18 mouse cellular contexts compared by ENCODE assay signal in the genomic region with DNA sequence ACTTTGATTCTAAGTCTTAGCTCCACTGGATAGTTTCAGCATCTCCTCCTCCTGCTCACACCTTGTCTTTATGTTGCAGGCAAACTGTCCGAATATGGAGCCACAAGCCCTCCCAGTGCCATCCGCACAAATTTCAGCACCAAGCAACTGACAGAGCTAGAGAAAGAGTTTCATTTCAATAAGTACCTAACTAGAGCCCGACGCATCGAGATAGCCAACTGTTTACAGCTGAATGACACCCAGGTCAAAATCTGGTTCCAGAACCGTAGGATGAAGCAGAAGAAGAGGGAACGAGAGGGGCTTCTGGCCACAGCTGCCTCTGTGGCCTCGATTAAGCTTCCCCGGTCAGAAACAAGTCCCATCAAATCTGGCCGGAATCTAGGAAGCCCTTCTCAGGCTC. TPM values are rescaled to one million over a fixed set of nuclear protein-coding genes. Genes with fewer than 3 reads are reported as not detected.
DNase-seq lines count a peak whose midpoint lies in the region; ATAC-seq and TF ChIP-seq lines count a peak whose summit lies in the region.
"Had no signal": no experiment of that assay in that cellular context is flagged by ENCODE, and none has a peak within 500 bp of the region (broad histone marks: within the 10 kb centered on the region; RNA-seq: fewer than 3 reads in every experiment).

No protein-coding gene starts in this region.

- no peak overlapping the region for H3K9ac ChIP-seq in intestine, embryonic 15.5 days
- H3K9ac ChIP-seq in intestine, postnatal 0 days (ENCODE audit: low read depth, low read length): no peak overlapping the region
- H3K9ac ChIP-seq in ES-Bruce4 (ENCODE audit: low read depth, poor library complexity, severe bottlenecking): peak overlapping the region; percentile 36; the same call in 1 of the 2 replicates
- H3K9ac ChIP-seq in hindbrain, embryonic 15.5 days: no peak overlapping the region
- H3K9ac ChIP-seq: liver, postnatal 0 days; midbrain, embryonic 13.5 days had no signal

- H3K36me3 ChIP-seq in intestine, embryonic 15.5 days: no peaks in the 10 kb centered on the region
- no peaks in the 10 kb centered on the region for H3K36me3 ChIP-seq in intestine, postnatal 0 days (ENCODE audit: control insufficient read depth, insufficient read depth)
- H3K36me3 ChIP-seq in ES-Bruce4 (ENCODE audit: control insufficient read depth, insufficient read depth, low read length, poor library complexity, severe bottlenecking): no peaks in the 10 kb centered on the region
- no peaks in the 10 kb centered on the region for H3K36me3 ChIP-seq in hindbrain, embryonic 15.5 days
- H3K36me3 ChIP-seq: G1E; limb, embryonic 12.5 days; midbrain, embryonic 13.5 days had no signal

- no peak overlapping the region for H3K27ac ChIP-seq in intestine, embryonic 15.5 days
- H3K27ac ChIP-seq in intestine, postnatal 0 days (ENCODE audit: low read depth, low read length): no peak overlapping the region
- no peak overlapping the region for H3K27ac ChIP-seq in ES-Bruce4 (ENCODE audit: insufficient read depth, low read length)
- H3K27ac ChIP-seq in hindbrain, embryonic 15.5 days (replicated peaks): no peak overlapping the region
- H3K27ac ChIP-seq: heart, adult 2 months; limb, embryonic 12.5 days; midbrain, embryonic 13.5 days had no signal

- 49% methylated on average over 10 of the region's 10 CpGs for WGBS in intestine, embryonic 15.5 days
- WGBS in intestine, postnatal 0 days: 59% methylated on average over 10 of the region's 10 CpGs
- WGBS in hindbrain, embryonic 15.5 days: 59% methylated on average over 10 of the region's 10 CpGs

- no peak overlapping the region for H3K4me3 ChIP-seq in intestine, embryonic 15.5 days (replicated peaks)
- no peak overlapping the region for H3K4me3 ChIP-seq in intestine, postnatal 0 days (ENCODE audit: low read depth, low read length)
- H3K4me3 ChIP-seq in ES-Bruce4 (ENCODE audit: low read depth, low read length): no peak overlapping the region
- H3K4me3 ChIP-seq in hindbrain, embryonic 15.5 days: 0 out of 2 replicates have a peak overlapping the region, but pooled peaks have one; percentile 52
- H3K4me3 ChIP-seq: heart, adult 2 months had no signal

- peaks cover 55% of the 10 kb centered on the region for H3K27me3 ChIP-seq in intestine, embryonic 15.5 days (replicated peaks)
- H3K27me3 ChIP-seq in intestine, postnatal 0 days (replicated peaks; ENCODE audit: control insufficient read depth, insufficient read depth, low read length): peaks cover 69% of the 10 kb centered on the region
- peaks cover 34% of the 10 kb centered on the region for H3K27me3 ChIP-seq in ES-Bruce4 (ENCODE audit: control insufficient read depth, insufficient read depth, low read length, poor library complexity, severe bottlenecking)
- peaks cover 63% of the 10 kb centered on the region for H3K27me3 ChIP-seq in hindbrain, embryonic 15.5 days

- no peak for ATAC-seq in intestine, embryonic 15.5 days
- ATAC-seq in intestine, postnatal 0 days: no peak
- ATAC-seq in hindbrain, embryonic 15.5 days (ENCODE audit: low FRiP score, low read depth): no peak
- ATAC-seq: liver, postnatal 0 days had no signal

- no peak for TF ChIP-seq CTCF in intestine, postnatal 0 days (IDR thresholded peaks at IDR 0.05; ENCODE audit: low read depth)
- no peak for TF ChIP-seq CTCF in ES-Bruce4 (IDR thresholded peaks at IDR 0.05; ENCODE audit: low read depth, low read length)

- no peaks in the 10 kb centered on the region for H3K9me3 ChIP-seq in intestine, embryonic 15.5 days
- H3K9me3 ChIP-seq in intestine, postnatal 0 days (ENCODE audit: control insufficient read depth): no peaks in the 10 kb centered on the region
- no peaks in the 10 kb centered on the region for H3K9me3 ChIP-seq in ES-Bruce4 (replicated peaks; ENCODE audit: control insufficient read depth, insufficient read depth, low read length, poor library complexity, severe bottlenecking)
- no peaks in the 10 kb centered on the region for H3K9me3 ChIP-seq in hindbrain, embryonic 15.5 days
- H3K9me3 ChIP-seq: limb, embryonic 12.5 days; midbrain, embryonic 13.5 days had no signal

- peak overlapping the region; percentile 98 for H3K4me2 ChIP-seq in intestine, embryonic 15.5 days (replicated peaks)
- no peak overlapping the region for H3K4me2 ChIP-seq in intestine, postnatal 0 days (replicated peaks; ENCODE audit: low read depth)
- peak overlapping the region; percentile 96; the same call in 1 of the 2 replicates for H3K4me2 ChIP-seq in hindbrain, embryonic 15.5 days

- H3K4me1 ChIP-seq in intestine, embryonic 15.5 days (replicated peaks): peaks cover 17% of the 10 kb centered on the region
- H3K4me1 ChIP-seq in intestine, postnatal 0 days (replicated peaks; ENCODE audit: control insufficient read depth, insufficient read depth, low read length): peaks cover 5% of the 10 kb centered on the region; the same call in 1 of the 2 replicates
- no peaks in the 10 kb centered on the region for H3K4me1 ChIP-seq in ES-Bruce4 (ENCODE audit: control insufficient read depth, insufficient read depth, low read length)
- H3K4me1 ChIP-seq in hindbrain, embryonic 15.5 days (replicated peaks): peaks cover 18% of the 10 kb centered on the region

- TF ChIP-seq EP300 in ES-Bruce4 (IDR thresholded peaks at IDR 0.05; ENCODE audit: insufficient read depth, low read depth, low read length): no peak

- no peak for TF ChIP-seq POLR2A in ES-Bruce4 (IDR thresholded peaks at IDR 0.05; ENCODE audit: insufficient read depth, low read length)

- peak; percentile 69 for DNase-seq in heart, adult 11 months
- DNase-seq in heart, adult 9 months (ENCODE audit: low spot score in 2 of 2): no peak
- no peak for DNase-seq in right cerebral cortex, postnatal 36 days (ENCODE audit: low spot score in 2 of 2)
- no peak for DNase-seq in thymus, postnatal 36 days
- DNase-seq: adrenal gland, postnatal 10 days; cerebellum, adult 8-10 months; heart, adult 2 months; liver, postnatal 0 days; thymus, adult 2 months had no signal

RNA-seq across cellular contexts. Expression of a gene that starts 1.2 kb away (rescaled TPM):
- polyA plus RNA-seq in intestine, embryonic 15.5 days (2015; fragmentation: Nextera tagmentation; extraction: Ambion mirVana): 0.09 and 0.10 TPM in 2 replicates
- not detected in 2 replicates for polyA plus RNA-seq in intestine, postnatal 0 days (2015; fragmentation: Nextera tagmentation; extraction: Ambion mirVana)
- not detected in 2 replicates for polyA plus RNA-seq in ES-Bruce4 (2011; ENCODE audit: insufficient read depth, insufficient read length, low read depth, missing spikeins)
- 1.2 and 2.4 TPM in 2 replicates for polyA plus RNA-seq in hindbrain, embryonic 15.5 days (2015; fragmentation: Nextera tagmentation; extraction: Ambion mirVana)
- polyA plus RNA-seq: G1E; heart, adult 2 months; liver, postnatal 0 days; stomach, embryonic 14.5 days had no signal

RNA-seq across cellular contexts. Expression of a gene that starts 37.4 kb away (rescaled TPM):
- polyA plus RNA-seq in intestine, embryonic 15.5 days (2015; fragmentation: Nextera tagmentation; extraction: Ambion mirVana): 0.55 and 0.73 TPM in 2 replicates
- polyA plus RNA-seq in intestine, postnatal 0 days (2015; fragmentation: Nextera tagmentation; extraction: Ambion mirVana): 0.17 TPM in 1 of 2 replicates, not detected in the other
- not detected in 2 replicates for polyA plus RNA-seq in ES-Bruce4 (2011; ENCODE audit: insufficient read depth, insufficient read length, low read depth, missing spikeins)
- 0.87 and 1.6 TPM in 2 replicates for polyA plus RNA-seq in hindbrain, embryonic 15.5 days (2015; fragmentation: Nextera tagmentation; extraction: Ambion mirVana)
- polyA plus RNA-seq: cortical plate, adult 2 months; liver, postnatal 0 days; midbrain, embryonic 13.5 days had no signal

RNA-seq across cellular contexts. Expression of a gene that starts 52.2 kb away (rescaled TPM):
- 1.2 and 1.6 TPM in 2 replicates for polyA plus RNA-seq in intestine, embryonic 15.5 days (2015; fragmentation: Nextera tagmentation; extraction: Ambion mirVana)
- polyA plus RNA-seq in intestine, postnatal 0 days (2015; fragmentation: Nextera tagmentation; extraction: Ambion mirVana): 0.20 and 0.51 TPM in 2 replicates
- polyA plus RNA-seq in ES-Bruce4 (2011; ENCODE audit: insufficient read depth, insufficient read length, low read depth, missing spikeins): 0.40 TPM in 1 of 2 replicates, not detected in the other
- 2.7 and 3.3 TPM in 2 replicates for polyA plus RNA-seq in hindbrain, embryonic 15.5 days (2015; fragmentation: Nextera tagmentation; extraction: Ambion mirVana)
- polyA plus RNA-seq: cortical plate, adult 2 months; liver, postnatal 0 days; midbrain, embryonic 13.5 days had no signal

RNA-seq across cellular contexts. Expression of a gene that starts 52.2 kb away (rescaled TPM):
- 18.8 and 19.2 TPM in 2 replicates for polyA plus RNA-seq in intestine, embryonic 15.5 days (2015; fragmentation: Nextera tagmentation; extraction: Ambion mirVana)
- polyA plus RNA-seq in intestine, postnatal 0 days (2015; fragmentation: Nextera tagmentation; extraction: Ambion mirVana): 3.2 and 3.3 TPM in 2 replicates
- polyA plus RNA-seq in ES-Bruce4 (2011; ENCODE audit: insufficient read depth, insufficient read length, low read depth, missing spikeins): not detected in 2 replicates
- 49.4 and 51.8 TPM in 2 replicates for polyA plus RNA-seq in hindbrain, embryonic 15.5 days (2015; fragmentation: Nextera tagmentation; extraction: Ambion mirVana)
- polyA plus RNA-seq: cortical plate, adult 2 months; liver, postnatal 0 days had no signal

RNA-seq across cellular contexts. Expression of a gene that starts 59.6 kb away (rescaled TPM):
- polyA plus RNA-seq in intestine, embryonic 15.5 days (2015; fragmentation: Nextera tagmentation; extraction: Ambion mirVana): 4.2 and 5.1 TPM in 2 replicates
- polyA plus RNA-seq in intestine, postnatal 0 days (2015; fragmentation: Nextera tagmentation; extraction: Ambion mirVana): 2.2 and 2.7 TPM in 2 replicates
- polyA plus RNA-seq in ES-Bruce4 (2011; ENCODE audit: insufficient read depth, insufficient read length, low read depth, missing spikeins): 0.76 and 2.1 TPM in 2 replicates
- 0.73 and 1.3 TPM in 2 replicates for polyA plus RNA-seq in hindbrain, embryonic 15.5 days (2015; fragmentation: Nextera tagmentation; extraction: Ambion mirVana)
- polyA plus RNA-seq: cortical plate, adult 2 months; G1E; liver, postnatal 0 days; midbrain, embryonic 13.5 days had no signal
